Mouse (Mus musculus) liver, embryonic 14.5 days (tissue): ENCODE measurements around the gene Dip2a.

ENCODE experiments used
- CTCF ChIP-seq: IDR thresholded peaks from 2 replicates; pipeline ENCODE4 v1.5.1; 2016; ENCODE audit warnings: antibody characterized with exemption, low read depth, control low read depth
- EP300 ChIP-seq: IDR thresholded peaks from 2 replicates; pipeline ENCODE4 v1.6.1; 2016; ENCODE audit warnings: antibody characterized with exemption, low read depth

GRCm38 (mm10) chr10:76217056-76217455 lies 128.0 kb downstream of the Dip2a start:
- TF ChIP-seq CTCF (no peak), EP300 (no peak)
